Mouse (Mus musculus) spleen, adult 2 months (tissue): ENCODE measurements at regions not wholly inside any gene's neighbourhood (a gene's known extent, or its start where the extent isn't known, plus 50 kb on each side); places are given as distances from the start of the nearest gene placed in this dataset.

Experiments used
- DNase-seq, 2 experiments: peaks; one replicate each; pipeline versions ENCODE4 v3.0.0 to v3.0.0-alpha.2; 2012 to 2021; ENCODE audit warnings: low spot score in 2 of 2, low read depth in 1 of 2
- H3K27ac ChIP-seq: fragments of 200-500 bp; 2 replicates; pipeline ENCODE4 v1.5.1; 2012; ENCODE audit warnings: low read length, inconsistent platforms; ENCODE audit not compliant: insufficient read depth
- H3K27me3 ChIP-seq: fragments of 200-500 bp; 2 replicates; pipeline ENCODE4 v1.6.1; 2012; ENCODE audit warnings: mild to moderate bottlenecking, moderate library complexity, low read length, inconsistent platforms; ENCODE audit not compliant: control insufficient read depth, insufficient read depth
- H3K36me3 ChIP-seq: fragments of 200-500 bp; 2 replicates; pipeline ENCODE4 v1.6.1; 2012; ENCODE audit warnings: mild to moderate bottlenecking, low read length, inconsistent platforms; ENCODE audit not compliant: control insufficient read depth, insufficient read depth
- H3K4me1 ChIP-seq: fragments of 200-500 bp; 2 replicates; pipeline ENCODE4 v1.6.1; 2011; ENCODE audit warnings: inconsistent platforms; ENCODE audit not compliant: control insufficient read depth, insufficient read depth, insufficient read length
- H3K4me3 ChIP-seq: fragments of 200-500 bp; 2 replicates; pipeline ENCODE4 v1.5.1; 2011; ENCODE audit warnings: mild to moderate bottlenecking, inconsistent platforms; ENCODE audit not compliant: insufficient read depth, insufficient read length; ENCODE audit errors: extremely low read depth
- CTCF ChIP-seq: fragments of 200-500 bp; IDR thresholded peaks from 2 replicates; pipeline ENCODE4 v1.5.1; 2011; ENCODE audit warnings: mild to moderate bottlenecking, inconsistent platforms; ENCODE audit not compliant: insufficient read depth, insufficient read length, insufficient replicate concordance; ENCODE audit errors: extremely low read depth
- POLR2A ChIP-seq: fragments of 200-500 bp; IDR thresholded peaks from 2 replicates; pipeline ENCODE4 v1.6.1; 2011; ENCODE audit warnings: low read depth, low read length, inconsistent platforms
- WGBS: fragments of 180-500 bp; shearing (Covaris S2); methylation state at CpG from one replicate; pipeline ENCODE4 v1.1.7; 2018; 5-methylcytosine and 5-hydroxymethylcytosine counted together

DNA sequence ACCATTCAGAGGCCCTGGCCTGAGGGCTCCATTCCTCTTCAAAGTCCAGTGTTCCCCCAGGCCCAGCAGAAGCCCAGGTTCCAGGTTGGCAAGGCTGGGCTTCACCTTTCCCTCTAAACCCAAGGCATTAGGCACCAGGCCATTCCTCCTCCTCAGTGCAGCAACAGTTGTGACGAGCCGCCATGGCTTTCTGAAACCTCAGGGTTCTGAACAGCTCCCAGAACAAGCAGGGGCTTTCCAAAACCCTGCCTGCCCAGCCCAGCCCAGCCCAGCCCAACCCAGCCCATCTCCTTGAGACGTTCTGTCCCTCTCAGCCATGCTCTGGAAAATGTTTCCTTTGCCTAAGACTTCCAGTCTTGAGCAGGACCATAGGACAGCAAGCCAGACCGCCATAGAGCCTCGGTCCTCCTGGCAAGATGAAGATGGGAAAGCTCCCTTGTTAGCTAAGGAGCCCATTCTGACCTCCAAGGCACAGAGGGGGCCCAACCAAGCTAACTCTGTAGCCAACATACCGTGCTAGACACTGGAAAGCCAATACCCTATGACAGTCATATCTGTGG is 89.8 kb downstream of the Zfp36l2 start:
- Histone ChIP-seq H3K27me3 (peaks cover 9% of the 10 kb centered on the region), H3K4me3 (no peak overlapping the region), H3K27ac (peak overlapping the region; percentile 73), H3K36me3 (no peaks in the 10 kb centered on the region), H3K4me1 (peaks cover 11% of the 10 kb centered on the region; the same call in 1 of the 2 replicates)
- WGBS, result 81% methylated on average over 6 of the region's 6 CpGs
- DNase-seq, result no peak
- TF ChIP-seq CTCF (no peak), POLR2A (no peak)

DNA sequence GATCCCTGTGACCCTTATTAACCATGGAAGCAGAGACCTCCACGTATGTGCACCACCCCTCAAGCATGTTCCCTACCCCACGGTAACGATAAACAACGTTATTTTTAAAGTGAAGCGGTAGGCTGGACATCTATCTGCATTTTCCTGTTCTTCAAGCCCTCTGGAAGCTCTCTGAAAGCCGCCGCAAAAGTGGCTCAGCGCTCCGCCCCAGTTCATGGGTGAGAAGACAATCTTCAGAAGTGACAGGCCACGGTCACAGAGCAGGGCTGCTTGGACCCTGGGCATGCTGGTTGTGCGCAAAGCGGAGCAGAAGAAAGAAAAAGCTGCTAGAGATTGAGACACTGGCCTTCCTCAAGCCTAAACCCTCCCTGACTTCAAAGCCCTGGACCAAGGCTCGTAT is 90.5 kb downstream of the Zfp36l2 start:
- Histone ChIP-seq H3K27me3 (peaks cover 9% of the 10 kb centered on the region), H3K4me3 (0 out of 2 replicates have a peak overlapping the region, but pooled peaks have one; percentile 19), H3K27ac (peak overlapping the region; percentile 73), H3K4me1 (peaks cover 11% of the 10 kb centered on the region; the same call in 1 of the 2 replicates), H3K36me3 (no peaks in the 10 kb centered on the region)
- WGBS, result 87% methylated on average over 13 of the region's 13 CpGs
- no peak for DNase-seq
- TF ChIP-seq CTCF (no peak), POLR2A (no peak)

DNA sequence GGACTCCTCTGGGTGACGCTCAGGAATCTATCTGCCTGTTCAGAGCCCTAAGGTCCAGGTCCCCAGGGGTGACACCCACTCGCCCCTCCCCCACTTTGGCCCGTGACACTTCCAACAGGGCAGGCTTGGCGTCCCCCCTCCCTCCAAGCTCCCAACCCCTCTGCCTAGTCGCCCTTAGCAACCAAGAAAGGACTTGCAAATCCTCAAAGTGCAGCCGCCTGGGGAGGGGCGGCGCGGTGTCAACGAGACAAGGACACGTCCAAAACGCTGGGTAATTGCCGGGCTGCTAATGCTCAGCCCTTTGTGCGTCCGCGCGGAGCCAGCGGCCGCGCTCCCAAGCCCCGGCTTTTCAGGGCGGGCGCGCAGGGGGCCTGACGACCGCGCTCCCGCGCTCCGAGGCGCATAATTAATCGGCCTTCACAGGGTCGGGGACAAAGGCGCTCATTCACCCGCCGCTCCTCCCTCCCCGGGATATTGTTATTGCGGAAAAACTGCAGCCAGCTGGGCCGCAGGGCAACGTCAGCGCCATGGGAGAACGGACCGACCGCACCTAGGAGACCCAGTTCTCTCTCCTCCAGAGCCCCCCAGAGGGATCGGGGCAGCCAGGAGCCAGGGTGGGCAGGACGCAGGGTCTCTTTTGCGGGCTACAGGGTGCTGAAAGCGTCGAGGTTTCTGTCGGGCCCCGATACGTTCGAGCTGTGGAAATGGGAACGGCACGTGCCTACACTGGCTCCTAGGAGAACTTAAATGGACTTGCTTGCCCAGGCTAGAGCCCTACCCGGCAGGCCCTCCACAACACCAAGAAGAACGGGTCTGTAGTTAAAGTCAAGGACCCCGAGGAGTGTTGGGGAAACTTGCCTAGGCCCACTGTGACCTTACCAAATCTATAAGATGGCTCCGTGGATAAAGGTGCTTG is 91.1 kb downstream of the Zfp36l2 start:
- H3K27me3 ChIP-seq, result peaks cover 9% of the 10 kb centered on the region
- 22% methylated on average over 59 of the region's 59 CpGs for WGBS
- H3K36me3 ChIP-seq, result no peaks in the 10 kb centered on the region
- H3K4me3 ChIP-seq, result peak overlapping the region; percentile 19; the same call in 1 of the 2 replicates
- peaks cover 11% of the 10 kb centered on the region; the same call in 1 of the 2 replicates for H3K4me1 ChIP-seq
- peak overlapping the region; percentile 73 for H3K27ac ChIP-seq
- no peak for DNase-seq
- no peak for TF ChIP-seq CTCF
- no peak for TF ChIP-seq POLR2A

DNA sequence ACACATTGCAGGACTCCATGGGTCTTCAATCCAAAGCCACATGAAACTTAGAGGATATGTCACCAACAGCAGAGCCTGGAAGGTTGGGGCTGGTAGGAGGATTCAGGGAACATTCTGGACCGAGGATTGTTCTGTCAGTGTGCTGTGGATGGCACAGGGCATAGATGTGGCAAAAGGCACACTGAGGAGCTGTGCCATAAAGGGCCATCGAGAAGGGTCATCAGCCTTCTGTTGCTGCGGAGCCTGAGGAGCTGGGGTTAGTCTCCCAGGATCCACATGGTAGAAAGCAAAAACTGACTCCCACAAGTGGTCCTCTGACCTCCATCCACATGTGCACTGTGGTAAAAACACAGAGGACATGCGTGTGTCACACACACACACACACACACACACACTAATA is 91.9 kb downstream of the Zfp36l2 start:
- WGBS, result 79% methylated on average over 4 of the region's 4 CpGs
- Histone ChIP-seq H3K27me3 (peaks cover 9% of the 10 kb centered on the region), H3K27ac (peak overlapping the region; percentile 21; the same call in 1 of the 2 replicates), H3K36me3 (no peaks in the 10 kb centered on the region), H3K4me3 (no peak overlapping the region), H3K4me1 (peaks cover 6% of the 10 kb centered on the region; the same call in 1 of the 2 replicates)
- no peak for DNase-seq
- TF ChIP-seq POLR2A (no peak), CTCF (no peak)

DNA sequence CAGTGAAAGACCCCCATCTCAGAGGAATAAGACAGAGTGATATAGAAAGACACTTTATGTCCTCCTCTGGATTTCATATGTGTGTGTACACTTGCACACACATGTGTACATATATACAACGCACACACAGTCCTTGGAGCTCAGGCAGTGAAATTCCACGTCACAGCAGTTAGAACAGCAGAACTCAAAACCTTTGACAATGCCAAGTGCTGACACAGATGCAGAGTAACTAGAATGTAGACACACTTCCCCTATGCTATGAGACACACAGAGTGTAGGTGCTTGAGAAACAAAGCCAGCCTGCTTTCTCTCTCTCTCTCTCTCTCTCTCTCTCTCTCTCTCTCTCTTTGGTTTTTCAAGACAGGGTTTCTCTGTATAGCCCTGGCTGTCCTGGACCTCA is 92.7 kb downstream of the Zfp36l2 start:
- DNase-seq, result no peak
- WGBS, result 83% methylated on average over 2 of the region's 2 CpGs
- no peaks in the 10 kb centered on the region; the same call in 1 of the 2 replicates for H3K4me1 ChIP-seq
- no peak overlapping the region; the same call in 1 of the 2 replicates for H3K27ac ChIP-seq
- H3K4me3 ChIP-seq, result no peak overlapping the region
- H3K36me3 ChIP-seq, result no peaks in the 10 kb centered on the region
- TF ChIP-seq CTCF (no peak), POLR2A (no peak)
- peaks cover 9% of the 10 kb centered on the region for H3K27me3 ChIP-seq

DNA sequence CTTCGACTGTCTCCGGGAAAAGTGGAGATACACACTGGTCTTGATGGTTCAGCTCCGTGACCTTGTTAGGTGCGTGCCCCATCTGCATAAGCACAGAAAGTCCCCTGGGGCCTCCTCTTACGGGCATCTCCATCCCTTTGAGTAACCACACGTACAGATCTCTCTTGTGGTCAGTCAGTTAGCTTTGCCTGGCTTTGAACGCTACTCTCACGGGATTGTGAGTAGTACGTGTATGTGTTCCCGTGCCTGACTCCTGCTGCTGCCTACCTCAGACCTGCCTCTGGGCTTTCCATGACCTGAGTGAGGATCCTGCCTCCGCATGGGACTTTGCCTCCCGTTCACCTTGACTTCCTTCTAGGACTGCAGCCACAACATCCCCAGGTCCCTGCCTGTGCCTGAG is 101.4 kb downstream of the Zfp36l2 start:
- Histone ChIP-seq H3K4me3 (no peak overlapping the region), H3K27me3 (no peaks in the 10 kb centered on the region), H3K36me3 (no peaks in the 10 kb centered on the region), H3K4me1 (peaks cover 25% of the 10 kb centered on the region; the same call in 1 of the 2 replicates), H3K27ac (peak overlapping the region; percentile 42)
- 57% methylated on average over 12 of the region's 12 CpGs for WGBS
- no peak for DNase-seq
- no peak for TF ChIP-seq CTCF
- TF ChIP-seq POLR2A, result no peak

DNA sequence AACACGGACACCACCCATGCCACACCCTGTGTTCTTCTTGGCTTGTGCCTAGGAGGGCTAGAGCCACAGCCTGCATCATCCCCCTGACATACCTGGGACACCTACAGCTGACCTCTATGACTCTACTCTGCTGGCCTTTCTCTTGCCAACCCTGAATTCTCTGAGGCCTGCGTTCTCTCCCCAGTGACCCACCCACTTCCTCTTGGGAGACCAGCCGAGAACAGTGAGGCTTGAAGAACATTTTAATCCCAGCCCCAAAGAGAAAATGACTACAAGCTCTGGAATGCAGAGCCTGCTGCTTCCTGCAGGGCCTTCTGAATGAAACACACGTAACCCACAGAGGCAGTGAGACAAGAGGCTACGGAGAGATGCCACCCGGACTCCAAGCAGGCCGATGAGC is 102.0 kb downstream of the Zfp36l2 start:
- Histone ChIP-seq H3K27ac (peak overlapping the region; percentile 42), H3K4me1 (peaks cover 25% of the 10 kb centered on the region; the same call in 1 of the 2 replicates), H3K27me3 (no peaks in the 10 kb centered on the region), H3K36me3 (no peaks in the 10 kb centered on the region), H3K4me3 (no peak overlapping the region)
- TF ChIP-seq POLR2A, result no peak
- no peak for TF ChIP-seq CTCF
- WGBS, result 40% methylated on average over 7 of the region's 7 CpGs
- peak in 1 of 2 experiments; percentile 44 for DNase-seq
